Mouse (Mus musculus) CH12F3 (cell line): Measurements from ENCODE around the gene Mcm3ap.

Experiments used
- in situ Hi-C: fragments of 300-500 bp; cut with MboI; formaldehyde crosslinking; loops from 2 replicates; pipeline ENCODE4 v1.14.3; 2020; ENCODE audit warnings: low sequenced_read_pairs

Mcm3ap gene

DNA sequence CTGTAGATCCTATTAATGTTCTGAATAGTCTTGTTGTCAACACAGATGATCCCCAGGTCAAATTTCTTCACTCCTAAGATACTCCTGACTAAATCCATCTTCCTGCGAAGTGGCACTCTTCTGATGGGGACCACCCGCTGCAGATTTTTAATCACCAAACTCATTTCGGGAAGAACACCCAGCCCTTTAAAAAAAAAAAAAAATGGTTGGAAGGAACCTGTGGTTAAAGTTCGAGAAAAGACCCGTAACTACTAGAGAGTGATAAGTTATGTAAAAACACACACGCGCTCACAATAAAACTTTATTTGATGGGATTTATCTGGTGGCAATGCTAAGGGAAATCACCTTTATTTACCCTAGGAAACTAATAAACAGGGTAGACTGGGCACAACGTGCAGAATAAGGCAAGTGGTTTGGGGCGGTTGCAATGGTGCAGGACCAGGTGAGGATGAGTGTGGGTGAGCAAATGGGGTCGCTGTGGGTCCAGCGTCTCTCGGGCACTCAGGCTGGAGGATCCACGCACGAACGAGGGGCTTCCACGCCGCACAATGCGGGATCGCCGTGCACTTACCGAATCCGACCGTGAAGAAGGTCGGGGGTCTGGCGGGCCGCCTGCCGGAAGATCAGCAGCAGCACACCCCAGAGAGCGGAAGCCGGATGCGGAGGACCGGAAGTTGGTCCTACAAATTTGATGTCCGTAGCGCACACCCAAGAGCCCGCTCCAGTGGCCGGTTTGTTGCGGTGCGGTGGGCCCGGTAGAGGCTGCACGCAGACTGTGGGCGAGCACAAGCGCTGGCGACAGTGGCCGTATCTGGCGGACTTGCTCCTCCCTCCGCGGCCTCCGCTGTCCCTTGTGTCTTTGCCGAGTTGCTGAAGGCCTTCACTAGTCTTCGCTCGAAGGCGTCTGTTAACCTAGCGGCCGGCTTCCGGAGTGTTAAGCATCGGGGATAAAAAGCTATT, at the start of gene Mcm3ap, which contains the start of gene Ybey:
Gene Mcm3ap, plus strand, starts transcription at position 725 of the 960 bp plus-strand sequence.
Gene Ybey, minus strand, starts transcription at position 912 of the 960 bp plus-strand sequence.
- in situ Hi-C loops: no loop called here

DNA sequence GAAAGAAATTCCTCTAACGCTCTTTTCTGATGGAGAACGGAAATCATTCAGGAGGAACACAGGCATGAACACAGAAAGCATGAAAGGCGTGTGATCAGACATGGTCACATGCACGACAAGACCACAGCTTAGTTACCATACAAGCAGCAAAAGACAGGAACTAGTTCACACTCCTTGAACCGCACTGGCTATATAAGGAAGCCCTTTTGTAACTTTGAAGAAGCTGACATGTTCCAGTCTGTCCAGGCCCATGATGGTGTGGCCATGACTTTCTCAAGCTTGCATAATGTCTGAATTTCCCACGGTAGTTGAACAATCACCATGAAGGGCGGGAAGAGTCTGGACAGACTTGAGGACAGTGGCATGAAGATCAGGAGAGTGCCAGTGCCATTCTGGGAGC, 43.1 kb upstream of the Mcm3ap start:
- in situ Hi-C loops: no loop called here

DNA sequence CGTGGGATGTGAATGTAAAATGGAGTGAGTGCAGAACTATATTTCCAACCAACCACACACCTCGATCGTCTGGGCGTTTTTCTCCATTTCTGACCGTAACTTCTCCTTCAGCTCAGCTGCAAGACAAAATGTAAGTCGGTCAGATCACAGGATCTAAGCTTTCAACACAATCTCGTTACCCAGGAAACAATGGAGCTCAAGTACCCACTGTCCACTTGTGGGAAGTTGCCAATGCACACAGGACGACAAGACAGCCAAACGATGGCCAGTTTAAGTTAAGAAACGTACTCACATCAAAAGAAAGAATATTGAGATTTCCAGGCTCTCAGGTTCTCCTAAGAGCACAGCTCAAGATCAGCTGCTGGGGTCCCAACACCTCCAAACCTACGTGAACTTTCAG, 34.8 kb upstream of the Mcm3ap start:
- in situ Hi-C loops: no loop called here

DNA sequence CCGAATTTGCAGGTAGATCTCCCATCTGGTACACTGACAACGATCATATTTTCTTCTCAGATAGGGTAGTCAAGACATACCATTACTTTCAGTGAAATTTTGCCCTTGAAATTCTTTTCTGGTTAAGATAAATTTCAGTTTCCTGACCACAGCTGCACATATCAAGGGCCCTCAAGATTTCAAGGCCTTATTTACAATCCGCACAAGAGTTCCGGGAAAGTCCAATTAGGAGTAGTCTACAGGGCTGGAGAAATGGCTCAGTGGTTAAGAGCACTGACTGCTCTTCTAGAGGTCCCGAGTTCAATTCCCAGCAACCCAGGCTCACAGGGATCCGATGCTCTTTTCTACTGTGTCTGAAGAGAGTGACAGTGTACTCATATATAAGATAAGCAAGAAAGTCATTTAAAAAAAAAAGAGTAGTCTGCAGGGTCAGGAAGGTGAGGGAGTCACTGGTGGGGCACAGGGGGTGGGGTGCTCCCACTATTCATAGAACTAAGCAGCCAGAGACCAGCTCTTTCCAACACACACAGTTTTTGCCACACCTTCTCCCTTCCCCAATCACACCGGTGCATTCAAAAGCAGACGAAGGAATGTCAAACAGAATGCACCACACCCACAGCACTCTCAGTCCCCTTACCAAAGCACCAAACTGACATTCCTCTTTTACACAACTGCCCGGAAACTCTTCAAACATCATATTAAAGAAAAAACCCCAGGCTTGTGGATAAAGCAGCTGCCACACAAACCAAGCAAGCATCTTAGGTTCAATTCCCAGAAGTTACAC, 29.4 kb upstream of the Mcm3ap start:
- in situ Hi-C loops: no loop called here

DNA sequence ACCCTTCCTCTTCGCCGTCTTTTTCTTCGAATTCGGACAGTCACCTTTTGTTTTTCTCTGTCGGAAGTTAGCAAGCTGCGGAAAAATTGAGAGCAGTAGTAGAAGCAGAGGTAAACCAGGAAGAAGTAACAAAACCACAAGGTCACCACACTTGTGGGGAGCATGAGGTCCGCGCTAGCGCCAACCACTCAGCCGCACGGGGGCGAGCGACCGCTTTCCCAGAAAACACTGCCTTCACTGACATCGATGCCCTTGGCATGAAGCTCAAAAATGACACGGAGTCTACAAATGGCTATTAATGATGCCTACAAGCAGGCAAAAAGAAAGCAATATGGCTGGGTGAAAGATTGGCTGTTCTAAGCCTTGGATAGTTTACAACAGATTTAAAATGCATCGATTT, 28.4 kb upstream of the Mcm3ap start, which contains the start of gene AC141477.1:
Gene AC141477.1, minus strand, starts transcription at position 164 of the 400 bp plus-strand sequence.
- in situ Hi-C loops: no loop called here

DNA sequence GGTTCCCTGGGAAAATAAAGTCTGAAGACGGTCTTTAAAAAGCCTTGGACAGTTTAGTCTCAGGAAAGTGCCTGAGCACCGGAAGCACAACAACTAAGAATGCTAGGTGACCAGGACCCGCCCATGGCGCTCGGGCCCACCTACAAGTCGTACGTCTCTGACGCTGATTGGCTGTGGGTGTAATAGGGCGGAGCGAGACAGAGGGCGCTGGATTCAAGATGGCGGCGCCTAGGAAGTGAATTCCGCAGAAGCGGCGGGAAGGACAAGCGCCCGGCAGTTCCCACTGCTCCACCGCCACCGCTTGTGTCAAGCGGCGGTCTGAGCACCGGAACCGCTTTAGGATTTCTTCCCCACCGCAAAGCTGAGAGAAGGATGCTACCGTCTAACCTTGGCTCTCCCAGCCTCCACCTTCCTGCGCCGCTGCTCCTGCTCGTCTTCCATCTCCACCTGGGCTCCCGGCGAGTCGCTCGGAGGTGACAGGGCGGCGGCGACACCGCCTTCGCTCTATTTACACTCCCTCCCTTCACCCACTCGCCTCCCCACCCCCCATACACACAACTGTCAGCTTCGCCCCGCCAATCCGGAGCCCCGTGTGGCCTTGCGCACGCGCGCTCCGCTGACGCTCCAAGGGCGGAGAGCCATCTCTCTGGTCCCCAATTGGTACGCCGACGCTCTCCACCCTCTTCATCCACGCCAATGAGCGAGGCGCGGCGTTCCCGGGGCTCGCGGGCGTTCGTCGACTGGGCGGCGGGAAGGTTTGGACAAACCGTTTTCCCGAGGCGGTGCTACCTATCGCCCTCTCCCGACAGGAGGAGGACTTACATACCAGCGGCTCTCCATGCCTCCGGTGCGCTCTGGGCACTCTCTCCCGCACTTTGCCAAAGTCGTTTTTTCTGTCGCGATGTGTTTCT, 26.3 kb upstream of the Mcm3ap start, which contains the start of gene Pcnt:
Gene Pcnt, minus strand, starts transcription at position 609 of the 911 bp plus-strand sequence.
- in situ Hi-C loops: no loop called here

DNA sequence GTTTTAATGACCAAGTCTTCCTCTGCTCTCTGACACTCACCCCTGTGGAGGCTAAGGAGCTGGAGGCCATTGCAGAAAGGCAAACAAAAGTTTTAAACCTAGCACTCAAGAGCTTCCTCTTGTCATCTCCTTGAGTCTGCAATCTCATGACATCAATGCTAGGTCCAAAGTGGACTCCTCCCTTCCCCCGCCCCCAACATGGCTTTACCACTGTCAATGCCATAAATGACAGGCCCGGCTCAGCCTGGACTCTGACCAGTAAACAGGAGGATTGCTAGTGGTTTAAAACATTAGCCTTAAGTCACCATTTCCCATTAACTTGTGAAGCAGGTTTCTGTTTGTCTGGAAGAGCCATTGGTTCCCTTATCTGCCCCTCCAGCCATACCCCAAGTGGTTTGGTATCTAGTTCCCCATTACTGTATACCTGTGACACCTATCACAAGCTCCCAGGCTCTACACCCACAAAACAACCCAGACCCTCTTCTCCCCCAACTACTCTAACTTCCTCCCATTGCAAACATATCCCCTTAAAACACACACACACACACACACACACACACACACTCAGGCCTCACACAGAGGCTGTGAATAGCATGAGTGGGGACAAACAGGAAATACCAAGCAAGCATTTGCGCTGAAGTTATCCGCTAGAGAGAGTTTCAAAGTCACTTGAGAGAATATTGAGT, 22.6 kb upstream of the Mcm3ap start:
- in situ Hi-C loops: no loop called here

DNA sequence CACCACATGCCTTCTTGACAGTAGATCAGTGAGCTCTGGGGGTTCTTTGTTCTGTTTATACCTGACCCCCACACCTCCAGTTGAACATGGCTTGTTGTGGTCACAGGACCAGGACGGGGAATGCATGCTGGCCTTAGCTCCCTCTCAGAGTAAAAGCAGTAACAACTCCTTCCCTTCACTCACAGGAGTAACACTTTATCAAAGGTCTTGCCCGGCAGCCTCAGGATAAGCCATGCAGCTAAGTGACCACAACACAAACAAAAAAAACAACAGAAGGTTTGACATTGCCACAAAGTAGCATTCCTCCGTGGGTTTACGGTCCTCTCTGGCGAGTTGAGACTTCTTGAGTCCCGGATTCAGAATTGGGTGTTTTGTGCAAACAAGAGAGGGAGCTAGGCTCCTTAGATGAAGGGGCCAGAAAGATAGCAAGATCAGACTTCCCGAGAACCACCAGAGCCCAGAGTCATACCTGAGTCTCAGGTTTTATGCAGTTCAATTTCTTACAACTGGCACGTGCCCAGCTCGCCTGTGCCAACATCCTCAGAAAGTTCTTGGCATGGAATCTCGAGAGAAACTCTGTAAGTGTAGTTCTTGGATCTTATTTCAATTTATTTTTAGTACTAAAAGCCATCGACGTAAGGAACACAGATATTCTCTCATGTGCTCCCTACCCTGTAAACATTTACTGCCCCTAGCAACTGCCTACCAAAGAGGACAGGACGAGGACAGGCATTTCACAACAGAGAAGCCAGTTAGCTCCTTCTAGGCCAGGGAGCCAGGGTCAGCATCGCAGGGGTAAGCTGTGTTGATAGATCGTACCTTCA, 21.1 kb upstream of the Mcm3ap start:
- in situ Hi-C loops: no loop called here

DNA sequence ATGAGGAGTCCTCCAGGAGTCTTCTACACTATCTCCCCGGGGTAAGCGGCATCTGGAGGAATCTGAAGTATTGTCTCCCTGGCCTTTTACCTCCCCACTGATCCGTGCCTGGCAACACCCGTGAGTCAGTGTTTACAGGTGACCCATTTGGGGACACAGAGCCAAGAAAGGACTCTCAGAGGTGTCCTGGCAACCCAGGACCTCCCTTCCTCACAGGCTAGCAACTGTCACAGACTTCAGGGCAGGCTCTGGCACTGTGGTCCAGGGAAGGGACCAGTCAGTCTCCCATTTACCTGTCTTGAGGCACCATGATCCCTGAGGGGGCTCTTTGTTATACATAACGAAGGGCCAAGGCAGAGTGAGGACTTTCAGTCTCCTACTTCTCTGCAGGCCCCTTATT, 19.9 kb upstream of the Mcm3ap start, which contains the start of gene 2610028H24Rik:
Gene 2610028H24Rik, plus strand, starts transcription at position 231 of the 400 bp plus-strand sequence.
- in situ Hi-C loops: no loop called here

DNA sequence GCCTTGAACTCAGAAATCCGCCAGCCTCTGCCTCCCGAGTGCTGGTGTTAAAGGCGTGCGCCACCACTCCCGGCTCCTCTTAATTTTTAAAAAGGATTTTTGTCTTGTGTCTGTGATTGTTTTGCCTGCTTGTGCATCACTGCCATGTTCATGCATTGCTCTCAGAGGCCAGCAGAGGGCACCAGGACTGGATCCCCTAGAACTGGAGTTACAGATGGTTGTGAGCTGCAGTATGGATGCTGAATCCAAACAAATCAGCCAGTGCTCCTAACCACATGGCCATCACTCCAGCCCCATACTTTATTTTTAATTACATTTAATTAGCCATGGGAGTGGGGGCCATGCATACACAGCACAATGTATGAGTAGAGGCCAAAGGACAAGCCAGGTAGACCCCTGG, 13.4 kb upstream of the Mcm3ap start:
- in situ Hi-C loops: no loop called here

DNA sequence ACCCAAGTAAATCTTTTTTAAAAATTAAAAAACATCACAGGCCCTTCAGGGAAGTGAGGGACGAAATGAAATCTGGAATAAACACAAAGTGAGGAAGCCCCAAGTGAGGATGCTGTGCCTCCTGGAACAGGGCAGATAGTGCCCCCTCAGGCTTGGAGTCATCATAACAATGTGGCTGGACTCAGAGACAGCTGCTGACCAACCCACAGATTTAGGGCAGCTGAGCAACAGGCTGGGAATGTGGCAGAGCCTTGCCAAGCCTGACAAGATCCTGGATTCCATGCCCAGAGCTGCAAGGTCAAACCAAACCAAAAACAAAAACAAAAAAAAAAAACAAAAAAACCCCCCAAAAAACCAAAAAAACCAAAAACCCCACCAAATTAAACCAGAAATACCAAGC, 7.5 kb upstream of the Mcm3ap start:
- in situ Hi-C loops: no loop called here

DNA sequence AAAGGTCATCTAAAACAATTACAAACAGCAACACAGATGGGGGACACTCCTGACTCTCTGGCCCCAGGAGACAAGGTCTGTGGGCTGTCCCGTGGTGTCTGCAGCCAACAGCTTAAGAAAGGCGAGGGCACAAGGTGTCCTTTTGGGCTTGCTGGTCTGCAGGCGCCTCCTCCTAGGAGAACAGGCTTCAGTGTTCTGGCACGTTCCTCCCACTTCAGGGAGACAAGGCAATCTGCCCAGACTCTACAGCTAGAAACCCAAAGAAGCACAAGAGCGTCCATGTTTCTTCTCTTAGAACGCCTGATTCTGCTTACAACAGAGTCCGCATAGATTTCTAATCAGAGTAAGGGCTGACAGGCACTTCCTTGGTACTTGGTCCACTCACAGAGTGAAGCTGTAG, 6.4 kb upstream of the Mcm3ap start:
- in situ Hi-C loops: no loop called here

DNA sequence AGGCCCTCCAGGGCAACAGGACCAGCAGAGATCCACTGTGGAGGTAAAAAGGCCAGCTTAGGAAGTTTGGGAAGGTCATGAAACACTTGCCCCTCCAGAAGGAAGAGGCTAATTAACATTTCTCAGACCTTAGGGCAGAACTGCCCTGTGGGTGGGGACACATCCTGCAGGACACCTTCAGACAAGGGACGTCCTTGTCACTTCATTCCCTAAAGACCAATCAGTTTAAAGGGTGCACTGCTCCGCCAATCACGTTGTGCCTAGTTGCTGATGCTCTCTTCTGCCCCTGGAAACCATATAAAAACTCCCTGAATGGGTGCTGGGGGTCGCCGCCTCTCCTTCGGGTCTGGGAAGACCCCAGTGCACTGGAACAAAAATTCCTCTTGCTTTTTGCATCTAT, 6.0 kb upstream of the Mcm3ap start:
- in situ Hi-C loops: no loop called here

DNA sequence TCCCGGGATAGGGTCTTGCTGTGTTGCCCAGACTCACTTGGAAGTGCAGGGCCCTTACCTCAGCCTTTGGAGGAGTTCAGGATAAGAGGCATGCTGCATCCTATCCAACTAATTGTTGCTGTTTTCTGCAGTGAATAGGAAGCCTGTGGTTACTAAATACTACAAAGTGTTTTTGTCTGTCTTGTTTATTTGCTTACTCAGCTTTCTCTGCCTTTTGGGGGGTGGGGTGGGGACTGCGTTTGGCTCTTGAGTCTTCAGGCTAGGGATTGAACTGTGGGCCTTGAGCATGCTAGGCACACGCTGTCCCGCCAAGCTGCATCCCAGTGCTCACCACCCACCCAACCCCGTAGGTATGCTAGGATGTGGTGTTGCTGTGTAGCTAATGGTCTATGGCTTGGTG, 5.0 kb downstream of the Mcm3ap start:
- in situ Hi-C loops: no loop called here

DNA sequence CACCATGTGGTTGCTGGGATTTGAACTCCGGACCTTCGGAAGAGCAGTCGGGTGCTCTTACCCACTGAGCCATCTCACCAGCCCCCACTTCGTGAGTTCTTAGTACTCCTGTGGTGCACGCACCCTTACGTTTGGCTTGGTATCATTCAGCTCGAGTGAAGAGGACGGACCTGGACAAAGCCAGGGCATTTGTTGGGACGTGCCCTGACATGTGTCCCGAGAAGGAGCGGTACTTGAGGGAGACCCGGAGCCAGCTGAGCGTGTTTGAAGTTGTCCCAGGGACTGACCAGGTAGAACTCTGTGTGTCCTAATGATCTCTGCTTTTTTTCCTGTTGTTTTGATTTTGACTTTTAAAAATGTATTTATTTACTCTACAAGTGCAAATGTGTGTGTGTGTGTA, 12.1 kb downstream of the Mcm3ap start:
- in situ Hi-C loops: no loop called here

DNA sequence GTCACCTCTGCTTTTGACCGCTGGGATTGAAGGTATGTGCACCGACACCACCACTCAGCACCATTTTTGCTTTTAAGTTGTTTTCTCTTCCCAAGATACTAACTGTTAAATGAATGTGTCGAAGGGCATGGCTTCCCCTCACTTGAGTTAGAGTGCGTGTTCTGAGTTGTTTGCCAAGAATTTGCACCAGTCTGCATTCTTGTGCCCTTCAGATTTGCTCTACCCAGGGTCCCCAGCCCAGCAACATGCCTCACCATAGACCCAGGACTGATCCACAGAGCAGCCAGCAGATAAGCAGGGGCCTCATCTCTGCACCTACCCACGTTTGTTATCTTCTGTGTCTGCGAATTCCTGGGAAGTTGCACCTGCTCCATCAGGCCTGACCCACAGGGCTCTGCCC, 12.8 kb downstream of the Mcm3ap start:
- in situ Hi-C loops: no loop called here

DNA sequence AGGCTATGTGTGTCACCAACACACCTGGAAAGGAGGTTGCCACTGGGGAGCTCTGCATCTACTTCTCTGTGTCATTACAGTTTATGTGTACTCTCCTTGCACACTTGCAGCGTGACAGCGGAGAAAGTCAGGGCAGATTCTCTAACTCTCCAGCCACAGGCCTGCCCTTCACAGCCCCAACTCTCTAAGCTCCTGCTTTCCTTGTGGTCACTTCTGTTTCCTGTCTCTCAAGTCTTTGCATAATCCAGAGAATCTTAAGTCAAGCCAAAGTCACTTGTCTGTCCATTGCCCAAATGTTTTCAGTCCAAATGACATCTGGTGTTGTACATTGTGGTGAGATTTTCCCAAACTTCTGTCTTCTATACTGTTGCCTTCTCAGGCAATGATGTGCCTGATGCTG, 17.6 kb downstream of the Mcm3ap start:
- in situ Hi-C loops: no loop called here

DNA sequence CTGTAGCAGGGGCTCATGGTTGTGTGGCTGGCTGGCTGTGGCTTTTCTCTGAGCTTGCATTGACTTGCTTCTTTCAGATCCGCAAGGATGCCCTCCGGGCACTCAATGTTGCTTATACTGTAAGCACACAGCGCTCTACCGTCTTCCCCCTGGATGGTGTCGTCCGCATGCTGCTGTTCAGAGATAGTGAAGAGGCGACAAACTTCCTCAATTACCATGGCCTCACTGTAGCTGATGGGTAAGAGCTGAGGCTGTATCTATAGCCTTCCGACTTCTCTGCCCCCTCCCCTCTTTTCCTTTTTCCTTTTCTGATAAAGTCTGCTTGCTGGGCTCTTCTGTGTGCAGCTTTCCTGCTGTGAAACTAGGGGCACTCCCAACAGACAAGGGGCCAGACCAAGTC, 19.5 kb downstream of the Mcm3ap start:
- in situ Hi-C loops: no loop called here

DNA sequence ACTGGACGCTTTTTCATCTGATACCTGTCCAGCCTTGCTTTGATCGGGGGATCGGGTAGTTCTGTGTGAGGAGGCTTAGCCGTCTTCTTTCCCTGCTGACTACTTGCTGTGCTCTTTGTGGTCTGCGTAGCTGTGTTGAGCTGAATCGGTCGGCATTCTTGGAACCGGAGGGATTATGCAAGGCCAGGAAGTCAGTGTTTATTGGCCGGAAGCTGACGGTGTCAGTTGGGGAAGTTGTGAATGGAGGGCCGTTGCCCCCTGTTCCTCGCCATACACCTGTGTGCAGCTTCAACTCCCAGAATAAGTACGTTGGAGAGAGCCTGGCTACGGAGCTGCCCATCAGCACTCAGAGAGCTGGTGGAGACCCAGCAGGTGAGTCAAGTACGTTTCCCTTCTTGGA, 20.5 kb downstream of the Mcm3ap start:
- in situ Hi-C loops: no loop called here
